Mouse (Mus musculus) lung, embryonic 15.5 days (tissue): ENCODE measurements around the gene Sgms1. TPM values are rescaled to one million over a fixed set of nuclear protein-coding genes. Genes with fewer than 3 reads are reported as not detected.
A peak's percentile ranks its signal among the peaks of the same experiment; 100 is the strongest.

Experiments used
- ATAC-seq: fragments of 200-750 bp; cut with Nextera tagmentation; 2 replicates; pipeline ENCODE4 v1.8.0; 2017; ENCODE audit warnings: moderate number of reproducible peaks, borderline replicate concordance; ENCODE audit not compliant: low FRiP score, low TSS enrichment; ENCODE audit errors: extremely low read depth
- H3K27ac ChIP-seq: fragments of 300-500 bp; sonication (generic); 2 replicates; pipeline ENCODE4 v1.5.1; 2015; ENCODE audit warnings: moderate library complexity, mild to moderate bottlenecking, inconsistent platforms
- H3K27me3 ChIP-seq: fragments of 300-500 bp; sonication (generic); 2 replicates; pipeline ENCODE4 v1.6.1; 2015; ENCODE audit warnings: inconsistent platforms
- H3K36me3 ChIP-seq: fragments of 300-500 bp; sonication (generic); 2 replicates; pipeline ENCODE4 v1.6.1; 2015; ENCODE audit warnings: inconsistent platforms
- H3K4me1 ChIP-seq: fragments of 300-500 bp; sonication (generic); 2 replicates; pipeline ENCODE4 v1.6.1; 2015; ENCODE audit warnings: inconsistent platforms
- H3K4me2 ChIP-seq: fragments of 300-500 bp; sonication (generic); 2 replicates; pipeline ENCODE4 v1.6.1; 2015; ENCODE audit warnings: inconsistent platforms, mild to moderate bottlenecking, moderate library complexity
- H3K4me3 ChIP-seq: fragments of 300-500 bp; sonication (generic); 2 replicates; pipeline ENCODE4 v1.5.1; 2015; ENCODE audit warnings: mild to moderate bottlenecking, inconsistent platforms
- H3K9ac ChIP-seq: fragments of 300-500 bp; sonication (generic); 2 replicates; pipeline ENCODE4 v1.6.1; 2015; ENCODE audit warnings: inconsistent platforms
- H3K9me3 ChIP-seq: fragments of 300-500 bp; sonication (generic); 2 replicates; pipeline ENCODE4 v1.6.1; 2016; ENCODE audit warnings: inconsistent platforms
- WGBS: fragments of 180-500 bp; shearing (Covaris S2); methylation state at CpG from one replicate; pipeline ENCODE4 v1.1.7; 2015; 5-methylcytosine and 5-hydroxymethylcytosine counted together
- polyA plus RNA-seq: library from polyadenylated mRNA; unstranded; fragments of >200 nt; fragmentation: Nextera tagmentation; extraction: Ambion mirVana; gene quantifications from 2 replicates; pipeline ENCODE4 v1.2.1, GENCODE M21; 2015

The Sgms1 gene
- polyA plus RNA-seq, 1 experiment from 2014 or later: 54.7 TPM

DNA sequence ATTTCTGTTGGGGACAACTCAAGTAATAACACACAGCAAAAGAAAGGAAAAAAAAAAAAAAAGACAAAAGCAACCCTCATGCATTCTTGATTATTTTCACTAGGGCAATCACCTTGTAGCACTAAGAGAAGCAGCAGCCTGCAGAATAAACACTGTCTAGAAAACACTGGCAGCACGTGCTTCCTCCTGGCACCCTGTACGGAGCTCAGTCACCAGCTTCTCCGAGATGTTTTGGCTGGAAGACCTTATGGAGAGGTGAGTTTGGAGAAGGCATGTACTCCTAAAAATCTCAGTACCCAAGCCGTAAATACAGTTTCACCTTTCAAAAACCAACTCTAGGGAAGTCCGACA lies 179.4 kb downstream of the Sgms1 start:
- H3K9me3 ChIP-seq: no peaks in the 10 kb centered on the region
- H3K36me3 ChIP-seq: no peaks in the 10 kb centered on the region
- H3K27me3 ChIP-seq: no peaks in the 10 kb centered on the region
- peaks cover 15% of the 10 kb centered on the region for H3K4me1 ChIP-seq
- ATAC-seq: no peak
- H3K27ac ChIP-seq: peak overlapping the region; percentile 93
- H3K4me3 ChIP-seq: peak overlapping the region; percentile 60
- 6% methylated on average over 5 of the region's 5 CpGs for WGBS
- peak overlapping the region; percentile 85 for H3K4me2 ChIP-seq
- H3K9ac ChIP-seq: peak overlapping the region; percentile 62

DNA sequence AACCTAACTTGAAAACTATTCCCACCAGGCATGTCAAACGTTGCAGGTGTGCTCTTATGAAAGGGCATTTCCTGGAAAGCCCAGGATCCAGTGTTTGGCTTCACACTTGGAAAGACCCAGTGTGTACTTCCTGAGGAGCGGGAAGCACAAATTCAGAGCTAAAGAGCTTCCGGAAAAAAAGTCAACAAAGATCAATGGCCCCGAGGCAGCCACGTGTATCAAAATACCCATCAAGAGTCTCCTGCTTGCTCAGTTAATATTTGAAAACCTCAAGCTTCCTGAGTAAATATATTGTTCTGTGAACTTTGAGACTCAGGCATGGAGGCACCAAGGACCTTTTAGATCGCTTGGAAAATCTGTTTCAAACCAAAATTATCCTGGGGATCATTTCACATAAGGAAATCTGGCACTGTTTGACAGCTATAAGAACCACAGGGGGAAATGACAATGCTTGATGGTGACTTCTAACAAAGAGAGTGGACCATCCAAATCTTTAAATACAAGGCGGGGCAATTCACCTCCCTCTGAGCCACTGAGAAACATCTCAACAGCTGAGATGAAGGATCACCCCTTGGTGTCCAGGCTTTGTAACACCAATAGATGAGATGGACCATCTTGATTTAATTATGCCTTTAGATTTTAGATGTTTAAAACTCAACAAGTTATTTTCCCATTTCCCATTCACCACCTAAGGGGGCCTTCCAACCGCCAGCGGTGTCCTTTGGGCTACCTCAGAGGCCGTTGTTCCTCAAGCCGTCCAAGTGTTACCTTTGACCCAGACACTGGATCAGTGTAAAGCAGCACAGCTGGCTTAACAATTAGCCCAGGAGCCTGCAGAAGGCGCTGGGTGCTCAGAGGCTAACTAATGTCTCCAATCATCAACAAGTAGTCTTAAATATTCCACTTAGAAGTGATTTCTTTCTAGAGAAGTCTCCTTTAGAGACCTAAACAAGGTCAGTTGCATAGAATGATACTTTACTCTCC lies 187.1 kb downstream of the Sgms1 start:
- Histone ChIP-seq H3K27me3 (no peaks in the 10 kb centered on the region), H3K36me3 (no peaks in the 10 kb centered on the region), H3K4me1 (peaks cover 38% of the 10 kb centered on the region), H3K9ac (no peak overlapping the region), H3K27ac (peak overlapping the region; percentile 39), H3K9me3 (no peaks in the 10 kb centered on the region), H3K4me3 (no peak overlapping the region), H3K4me2 (no peak overlapping the region)
- 54% methylated on average over 12 of the region's 12 CpGs for WGBS
- ATAC-seq: no peak

DNA sequence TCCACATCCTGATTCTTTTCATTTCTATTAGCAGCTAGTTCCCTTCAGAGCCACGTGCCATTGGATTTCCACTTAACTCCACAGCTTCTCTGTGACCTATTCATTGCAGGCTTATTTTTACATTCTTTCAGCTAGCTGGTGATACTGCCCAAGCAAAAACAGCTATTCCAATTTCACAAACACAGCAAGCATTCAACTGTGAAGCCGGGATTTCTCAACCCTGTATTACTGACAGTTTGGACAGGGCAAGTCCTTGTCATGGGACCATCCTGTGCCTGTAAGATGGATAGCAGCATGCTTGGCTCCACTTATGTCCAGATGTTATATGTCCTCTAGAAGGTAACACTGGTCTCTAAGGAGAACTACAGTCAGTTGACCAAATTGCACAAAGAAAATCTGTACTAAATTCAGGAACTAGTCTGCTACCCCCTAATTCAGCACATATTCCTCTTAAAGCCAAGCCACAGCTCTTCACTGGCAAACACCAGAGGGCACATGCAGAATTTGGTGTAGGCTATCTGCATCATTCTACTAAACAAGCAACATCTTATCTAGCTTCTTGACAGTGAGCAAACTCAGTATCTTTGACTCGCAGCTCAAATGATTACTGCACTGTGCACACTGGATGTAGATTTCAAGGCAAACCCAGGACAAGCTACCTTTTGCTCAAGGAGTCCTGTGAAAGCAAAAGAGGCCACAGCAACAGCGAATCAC lies 189.5 kb downstream of the Sgms1 start:
- WGBS: 57% methylated on average over 4 of the region's 4 CpGs
- no peak overlapping the region for H3K4me2 ChIP-seq
- no peaks in the 10 kb centered on the region for H3K36me3 ChIP-seq
- no peak overlapping the region for H3K9ac ChIP-seq
- peaks cover 55% of the 10 kb centered on the region for H3K4me1 ChIP-seq
- H3K27ac ChIP-seq: peak overlapping the region; percentile 59
- H3K4me3 ChIP-seq: no peak overlapping the region
- H3K27me3 ChIP-seq: no peaks in the 10 kb centered on the region
- no peaks in the 10 kb centered on the region for H3K9me3 ChIP-seq
- ATAC-seq: peak; percentile 88

DNA sequence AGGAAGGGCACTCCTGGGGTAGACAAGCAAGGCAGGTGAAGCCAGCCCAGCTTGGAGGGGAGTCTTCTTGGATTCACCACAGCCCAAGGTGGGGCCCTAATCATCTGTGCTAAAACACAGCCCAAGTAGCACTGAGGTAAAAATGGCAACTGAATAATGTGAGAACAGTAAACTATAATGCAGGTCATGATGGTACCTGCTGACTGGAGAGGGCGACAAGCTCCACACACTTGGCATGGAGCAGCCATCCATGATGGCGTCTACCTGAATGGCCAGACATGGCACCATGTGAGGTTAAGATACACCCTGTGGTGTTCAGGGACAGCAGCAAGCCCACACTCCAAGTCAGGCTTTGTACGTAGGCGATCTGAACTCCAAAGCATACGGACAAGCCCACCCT lies 190.4 kb downstream of the Sgms1 start:
- Histone ChIP-seq H3K36me3 (no peaks in the 10 kb centered on the region), H3K27me3 (no peaks in the 10 kb centered on the region), H3K4me2 (no peak overlapping the region), H3K9ac (no peak overlapping the region), H3K9me3 (no peaks in the 10 kb centered on the region), H3K27ac (peak overlapping the region; percentile 53), H3K4me1 (peaks cover 55% of the 10 kb centered on the region), H3K4me3 (no peak overlapping the region)
- 94% methylated on average over 5 of the region's 5 CpGs for WGBS
- ATAC-seq: no peak

DNA sequence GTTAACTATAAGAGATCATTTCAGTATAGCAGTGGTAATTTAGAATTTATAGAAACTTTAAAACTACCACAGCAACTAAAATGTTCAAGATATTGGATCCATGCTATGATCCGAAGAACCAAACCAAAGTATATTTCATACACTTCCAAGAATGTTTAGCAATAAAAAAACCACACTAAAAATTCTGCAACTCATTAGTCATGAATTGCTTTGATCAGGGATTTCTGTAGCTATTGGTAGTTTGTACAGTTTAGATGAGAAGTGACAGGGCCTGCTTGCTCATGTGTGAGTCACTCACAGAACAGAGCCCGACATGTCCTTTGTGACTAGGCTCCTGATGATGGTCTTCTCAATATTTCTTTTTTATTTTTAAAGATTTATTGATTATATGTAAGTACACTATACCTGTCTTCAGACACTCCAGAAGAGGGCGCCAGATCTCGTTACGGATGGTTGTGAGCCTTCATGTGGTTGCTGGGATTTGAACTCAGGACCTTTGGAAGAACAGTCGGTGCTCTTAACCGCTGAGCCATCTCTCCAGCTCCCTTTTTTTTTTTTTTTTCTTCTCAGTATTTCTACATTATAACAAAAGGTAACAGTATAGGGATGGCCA lies 190.9 kb downstream of the Sgms1 start:
- Histone ChIP-seq H3K4me2 (no peak overlapping the region), H3K4me3 (no peak overlapping the region), H3K36me3 (no peaks in the 10 kb centered on the region), H3K27ac (no peak overlapping the region; the same call in 1 of the 2 replicates), H3K9me3 (no peaks in the 10 kb centered on the region), H3K27me3 (no peaks in the 10 kb centered on the region), H3K4me1 (peaks cover 55% of the 10 kb centered on the region), H3K9ac (no peak overlapping the region)
- 94% methylated on average over 7 of the region's 7 CpGs for WGBS
- ATAC-seq: no peak

DNA sequence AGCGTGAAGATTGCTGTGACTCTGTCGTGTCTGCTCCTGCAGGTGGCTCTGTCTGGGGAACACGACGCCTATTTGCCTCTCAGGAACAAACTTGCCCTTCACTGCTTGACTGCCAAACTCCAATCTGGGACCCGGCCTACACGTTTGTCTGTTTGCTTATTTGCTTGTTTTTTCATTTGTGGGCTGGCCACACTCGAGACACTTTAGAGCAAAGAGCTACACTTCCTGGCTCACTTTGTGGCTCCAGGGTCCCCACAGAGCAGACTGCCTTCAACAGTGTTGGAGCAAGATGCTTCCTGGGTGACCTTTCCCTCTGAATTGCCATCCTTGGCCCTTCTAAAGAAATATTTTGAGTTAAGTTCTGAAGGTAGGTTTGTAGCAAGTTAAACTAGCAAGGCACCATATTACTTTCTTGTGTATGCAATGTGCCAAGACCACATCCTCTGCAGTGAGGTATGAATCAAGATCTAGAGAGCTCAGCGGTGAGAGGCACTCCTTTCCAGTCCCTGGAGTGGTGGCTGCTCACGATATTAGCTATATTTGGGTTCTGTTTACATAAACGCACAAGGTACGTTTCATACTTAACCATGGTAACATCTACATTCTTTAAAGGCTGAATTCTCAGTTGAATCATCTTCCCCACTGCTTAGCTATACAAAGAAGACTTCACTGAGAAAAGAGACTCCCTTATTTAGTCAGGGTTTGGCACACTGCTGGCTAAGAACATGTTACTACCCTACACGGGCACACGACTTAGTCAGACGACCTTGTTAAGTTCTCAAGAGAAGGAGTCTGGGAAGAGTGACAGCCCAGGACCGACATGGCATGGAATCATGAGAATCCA lies 192.3 kb downstream of the Sgms1 start:
- ATAC-seq: no peak
- Histone ChIP-seq H3K27ac (peak overlapping the region; percentile 34), H3K27me3 (no peaks in the 10 kb centered on the region), H3K4me2 (no peak overlapping the region), H3K9ac (no peak overlapping the region), H3K4me3 (no peak overlapping the region), H3K4me1 (peaks cover 49% of the 10 kb centered on the region), H3K9me3 (no peaks in the 10 kb centered on the region), H3K36me3 (no peaks in the 10 kb centered on the region)
- WGBS: 44% methylated on average over 15 of the region's 15 CpGs

DNA sequence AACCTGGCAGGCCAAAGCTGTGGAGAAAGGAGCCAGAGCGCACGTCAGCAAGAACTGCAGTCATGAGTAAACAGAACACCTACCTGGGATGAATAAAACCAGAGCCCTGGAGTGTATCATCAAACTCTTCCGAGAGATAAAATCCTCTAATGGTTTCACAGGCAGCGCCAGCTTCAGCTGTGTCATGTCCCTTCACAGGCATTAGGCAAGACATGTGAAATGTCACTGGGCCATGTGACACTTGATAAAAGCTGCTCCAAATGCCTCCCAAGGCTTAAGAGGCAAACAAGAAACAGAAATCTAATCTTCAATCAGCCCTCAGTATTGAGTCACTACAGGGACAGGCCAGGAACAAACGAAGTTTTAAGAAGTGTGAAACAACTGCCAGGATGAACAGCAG lies 193.3 kb downstream of the Sgms1 start:
- H3K36me3 ChIP-seq: no peaks in the 10 kb centered on the region
- H3K27me3 ChIP-seq: no peaks in the 10 kb centered on the region
- WGBS: 29% methylated on average over 5 of the region's 5 CpGs
- H3K9me3 ChIP-seq: no peaks in the 10 kb centered on the region
- no peak overlapping the region for H3K4me3 ChIP-seq
- peaks cover 51% of the 10 kb centered on the region for H3K4me1 ChIP-seq
- H3K4me2 ChIP-seq: no peak overlapping the region
- peak overlapping the region; percentile 34 for H3K27ac ChIP-seq
- H3K9ac ChIP-seq: no peak overlapping the region
- ATAC-seq: peak; percentile 70; the same call in 1 of the 2 replicates

DNA sequence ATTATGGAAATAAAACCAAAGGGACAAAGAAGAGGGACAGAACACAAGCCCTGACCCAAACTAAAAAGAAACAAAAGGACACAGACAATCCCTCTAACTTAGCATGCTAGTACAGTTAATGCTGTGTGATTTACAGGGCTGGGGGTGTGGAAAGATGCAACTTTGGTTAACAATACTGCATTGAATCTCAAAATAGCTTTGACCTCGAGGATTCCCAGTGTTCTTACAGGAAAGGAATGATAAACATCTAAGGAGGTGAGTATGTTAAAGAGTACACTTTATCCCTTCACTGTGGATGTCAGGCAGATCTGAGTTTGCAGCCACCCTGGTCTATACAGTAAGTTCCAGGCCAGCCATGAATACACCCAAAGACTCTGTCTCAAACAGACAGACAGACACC lies 194.7 kb downstream of the Sgms1 start:
- Histone ChIP-seq H3K27ac (no peak overlapping the region), H3K4me2 (no peak overlapping the region), H3K27me3 (no peaks in the 10 kb centered on the region), H3K9ac (no peak overlapping the region), H3K9me3 (no peaks in the 10 kb centered on the region), H3K4me3 (no peak overlapping the region), H3K4me1 (peaks cover 45% of the 10 kb centered on the region), H3K36me3 (no peaks in the 10 kb centered on the region)
- ATAC-seq: no peak
- 26% methylated on average over 1 of the region's 1 CpGs for WGBS

DNA sequence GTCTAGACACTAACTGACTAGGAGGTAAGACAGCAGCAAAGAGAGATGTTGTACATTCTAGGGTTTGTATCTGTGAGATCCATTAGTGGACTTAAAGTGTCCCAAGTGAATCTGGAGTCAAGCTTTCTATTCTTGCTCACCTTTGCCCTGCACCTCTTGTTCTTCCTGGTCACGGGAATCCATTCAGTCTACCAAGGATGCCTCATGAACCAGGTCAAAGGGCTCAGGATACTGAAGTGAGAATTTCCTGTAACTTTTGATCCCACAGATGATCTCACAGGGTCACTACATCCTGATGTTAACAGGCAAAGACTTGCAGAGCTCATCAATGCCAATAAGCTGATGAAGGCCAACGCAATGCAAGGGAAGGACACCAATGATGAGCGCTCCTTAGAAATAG lies 195.4 kb downstream of the Sgms1 start:
- Histone ChIP-seq H3K9ac (no peak overlapping the region), H3K9me3 (no peaks in the 10 kb centered on the region), H3K27ac (no peak overlapping the region), H3K27me3 (no peaks in the 10 kb centered on the region), H3K36me3 (no peaks in the 10 kb centered on the region), H3K4me3 (no peak overlapping the region), H3K4me1 (peaks cover 47% of the 10 kb centered on the region), H3K4me2 (no peak overlapping the region)
- 97% methylated on average over 3 of the region's 3 CpGs for WGBS
- no peak for ATAC-seq

DNA sequence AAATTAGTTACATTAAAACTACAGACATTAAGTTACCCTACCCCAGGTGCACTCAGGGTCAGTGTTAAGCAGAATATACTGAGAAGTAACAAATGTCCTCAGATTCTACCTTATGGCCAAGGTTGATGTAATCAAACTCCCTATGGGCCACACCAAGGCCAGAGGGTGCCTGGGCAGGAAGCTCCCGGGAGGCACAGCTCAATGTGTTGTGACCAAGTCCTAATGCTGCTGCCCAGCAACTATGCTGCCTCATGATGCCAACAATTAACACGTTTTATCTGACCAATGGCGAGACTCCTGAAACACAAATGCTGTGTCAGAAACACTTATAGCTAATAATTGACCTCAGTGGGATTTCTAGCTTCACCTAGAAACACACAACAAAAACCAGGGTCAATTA lies 197.9 kb downstream of the Sgms1 start:
- Histone ChIP-seq H3K27me3 (no peaks in the 10 kb centered on the region), H3K9ac (no peak overlapping the region), H3K27ac (no peak overlapping the region), H3K4me3 (no peak overlapping the region), H3K36me3 (no peaks in the 10 kb centered on the region), H3K9me3 (no peaks in the 10 kb centered on the region), H3K4me1 (peaks cover 41% of the 10 kb centered on the region), H3K4me2 (no peak overlapping the region)
- no peak for ATAC-seq
- 83% methylated on average over 3 of the region's 3 CpGs for WGBS

DNA sequence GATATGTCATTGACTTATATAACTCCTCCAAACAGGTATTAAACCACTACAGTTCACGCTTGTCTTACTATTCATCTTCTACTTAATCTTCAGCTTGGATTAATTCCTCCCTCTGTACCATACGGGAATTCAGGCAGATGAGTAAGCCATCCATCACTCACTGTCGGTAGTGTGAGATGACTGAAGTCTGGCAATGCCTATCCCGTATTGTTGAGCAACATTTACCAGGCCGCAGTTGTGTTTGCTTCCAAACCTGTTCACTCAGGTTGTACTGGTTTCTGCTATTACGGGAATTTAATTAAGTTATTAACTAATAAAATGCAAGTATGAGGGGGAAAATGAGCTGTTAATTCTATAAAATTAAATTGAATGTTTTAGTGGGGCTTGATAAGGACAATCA lies 199.6 kb downstream of the Sgms1 start:
- Histone ChIP-seq H3K27ac (no peak overlapping the region), H3K9ac (no peak overlapping the region), H3K36me3 (no peaks in the 10 kb centered on the region), H3K4me3 (no peak overlapping the region), H3K4me1 (peaks cover 40% of the 10 kb centered on the region), H3K9me3 (no peaks in the 10 kb centered on the region), H3K27me3 (no peaks in the 10 kb centered on the region), H3K4me2 (no peak overlapping the region)
- 68% methylated on average over 6 of the region's 6 CpGs for WGBS
- ATAC-seq: no peak
